Mouse (Mus musculus): Measurements from ENCODE around the gene Phc1. TPM values are rescaled to one million over a fixed set of nuclear protein-coding genes. Genes with fewer than 3 reads are reported as not detected.
"Not testable (repeated sequence)": the region's sequence is repeated elsewhere in the genome, so short reads cannot be mapped to it uniquely, and the experiment has no call there.

The Phc1 gene
- polyA plus RNA-seq (2015; fragmentation: Nextera tagmentation; extraction: Ambion mirVana), result 10.3 and 11.0 TPM in 2 replicates

DNA sequence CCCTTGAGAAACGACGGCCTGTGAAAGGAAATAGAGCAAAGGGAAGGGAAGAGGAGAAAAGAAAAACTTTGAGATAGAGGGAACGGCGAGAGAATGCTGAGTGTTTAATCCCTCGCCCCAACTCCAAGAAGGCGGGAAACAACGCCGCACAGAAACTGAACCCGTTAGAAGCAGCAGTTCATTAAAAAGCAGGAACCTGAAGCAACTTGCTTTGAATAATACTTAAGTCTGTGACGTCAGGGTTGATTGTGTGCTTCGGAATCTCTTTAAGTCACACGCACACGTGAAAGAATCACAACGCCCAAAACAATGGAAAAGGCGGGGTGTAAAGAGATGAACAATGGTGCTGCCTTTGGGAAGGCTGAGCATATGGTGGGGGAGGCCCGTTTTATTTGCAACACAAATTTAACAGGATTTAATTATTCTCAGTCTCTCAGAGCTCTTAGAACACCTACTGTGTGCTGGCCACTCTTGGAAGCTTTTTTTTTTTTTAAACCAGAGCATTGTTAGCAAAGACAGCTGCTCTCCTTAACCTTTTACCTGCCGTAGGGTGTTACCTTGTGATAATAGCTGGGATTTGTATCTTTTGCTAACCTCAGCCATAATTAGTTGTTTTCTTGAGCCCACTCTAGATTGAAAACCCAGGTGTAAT lies at the start of gene Phc1:
TSS of gene Phc1 (minus strand) at position 213 of the 652 bp plus-strand sequence.
- Histone ChIP-seq H3K9ac (ENCODE audit: low read length) (peak within 1 kb of the TSS; percentile 90), H3K36me3 (ENCODE audit: control insufficient read depth, insufficient read depth, low read length) (peaks cover 4% of the 10 kb centered on the region; the same call in 1 of the 2 replicates), H3K4me1 (ENCODE audit: control insufficient read depth, insufficient read depth, low read length) (peaks cover 15% of the 10 kb centered on the region), H3K4me3 (replicated peaks; ENCODE audit: low read length) (peak within 1 kb of the TSS; percentile 78), H3K27ac (ENCODE audit: low read length) (peak within 1 kb of the TSS; percentile 97), H3K4me2 (ENCODE audit: low read depth, low read length) (peak within 1 kb of the TSS; percentile 87), H3K27me3 (ENCODE audit: control insufficient read depth, insufficient read depth, low read length) (no peaks in the 10 kb centered on the region), H3K9me3 (replicated peaks; ENCODE audit: control insufficient read depth, low read length) (no peaks in the 10 kb centered on the region)
- ATAC-seq (ENCODE audit: insufficient read depth, low FRiP score), result no peak
- WGBS, result 2% methylated on average over 17 of the region's 17 CpGs

DNA sequence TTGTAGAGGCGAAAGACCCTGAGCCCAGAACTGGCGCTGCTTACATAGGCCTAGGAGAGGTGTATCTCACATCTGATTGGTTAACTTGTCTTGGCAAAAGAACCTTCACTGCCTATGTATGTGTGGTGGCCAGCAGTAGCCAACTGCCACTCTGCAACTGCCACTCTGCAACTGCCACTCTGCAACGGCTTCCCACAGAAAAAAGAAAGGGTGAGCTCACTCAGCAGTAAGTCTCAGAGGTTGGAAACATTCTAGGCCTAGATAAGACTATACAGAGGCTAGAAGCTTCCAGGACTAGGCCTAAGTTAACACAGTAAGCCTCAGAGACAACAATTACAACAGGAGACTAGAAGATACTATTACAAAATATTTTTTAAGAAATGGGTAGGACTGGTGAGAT lies 49.6 kb upstream of the Phc1 start:
- not testable (repeated sequence) for H3K36me3 ChIP-seq (ENCODE audit: control insufficient read depth, insufficient read depth, low read length); H3K27me3 ChIP-seq (ENCODE audit: control insufficient read depth, insufficient read depth, low read length); H3K27ac ChIP-seq (ENCODE audit: low read length); H3K4me1 ChIP-seq (ENCODE audit: control insufficient read depth, insufficient read depth, low read length); ATAC-seq (ENCODE audit: insufficient read depth, low FRiP score); H3K4me2 ChIP-seq (ENCODE audit: low read depth, low read length); H3K4me3 ChIP-seq (replicated peaks; ENCODE audit: low read length); H3K9me3 ChIP-seq (replicated peaks; ENCODE audit: control insufficient read depth, low read length); H3K9ac ChIP-seq (ENCODE audit: low read length)
- WGBS, result 87% methylated on average over 3 of the region's 3 CpGs

DNA sequence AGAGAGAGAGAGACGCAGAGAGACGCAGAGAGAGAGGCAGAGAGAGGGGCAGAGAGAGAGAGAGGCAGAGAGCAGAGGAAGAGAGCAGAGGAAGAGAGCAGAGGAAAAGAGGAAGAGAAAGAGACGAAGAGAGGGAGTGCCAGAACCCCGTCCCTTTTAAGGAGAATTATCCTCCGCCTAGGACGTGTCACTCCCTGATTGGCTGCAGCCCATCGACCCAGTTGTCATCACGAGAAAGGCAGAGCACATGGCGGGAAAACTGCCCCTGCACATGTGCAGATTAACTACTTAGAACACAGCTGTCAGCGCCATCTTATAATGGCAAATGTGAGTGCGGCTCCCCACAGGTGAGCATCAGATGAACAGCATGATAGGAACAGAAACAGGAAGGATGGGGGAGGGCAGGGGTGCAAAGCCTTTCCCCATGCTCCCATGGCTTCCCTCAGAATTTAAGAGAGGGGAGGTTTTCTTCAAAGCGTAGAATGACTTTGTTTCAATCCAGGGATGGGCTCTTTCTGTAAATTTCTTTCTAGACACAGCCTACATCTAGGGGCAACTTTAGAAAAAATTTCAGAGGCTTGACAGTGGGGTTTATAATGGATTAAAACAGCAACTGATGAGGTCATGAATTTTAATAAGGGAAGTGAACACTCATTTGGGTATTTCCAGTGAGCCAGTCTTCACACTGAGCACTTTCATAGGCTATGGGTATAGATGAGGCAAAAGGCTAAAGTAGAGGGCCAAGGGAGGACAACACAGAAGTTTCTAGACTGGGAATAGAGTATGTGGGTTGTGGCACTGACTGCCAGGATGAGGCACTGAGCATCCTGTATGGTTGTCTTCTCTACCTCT lies 47.0 kb upstream of the Phc1 start:
- H3K4me1 ChIP-seq (ENCODE audit: control insufficient read depth, insufficient read depth, low read length); H3K36me3 ChIP-seq (ENCODE audit: control insufficient read depth, insufficient read depth, low read length); H3K9me3 ChIP-seq (replicated peaks; ENCODE audit: control insufficient read depth, low read length); H3K9ac ChIP-seq (ENCODE audit: low read length); ATAC-seq (ENCODE audit: insufficient read depth, low FRiP score); H3K27ac ChIP-seq (ENCODE audit: low read length); H3K4me2 ChIP-seq (ENCODE audit: low read depth, low read length); H3K27me3 ChIP-seq (ENCODE audit: control insufficient read depth, insufficient read depth, low read length); H3K4me3 ChIP-seq (replicated peaks; ENCODE audit: low read length): not testable (repeated sequence)
- WGBS, result 83% methylated on average over 11 of the region's 12 CpGs

DNA sequence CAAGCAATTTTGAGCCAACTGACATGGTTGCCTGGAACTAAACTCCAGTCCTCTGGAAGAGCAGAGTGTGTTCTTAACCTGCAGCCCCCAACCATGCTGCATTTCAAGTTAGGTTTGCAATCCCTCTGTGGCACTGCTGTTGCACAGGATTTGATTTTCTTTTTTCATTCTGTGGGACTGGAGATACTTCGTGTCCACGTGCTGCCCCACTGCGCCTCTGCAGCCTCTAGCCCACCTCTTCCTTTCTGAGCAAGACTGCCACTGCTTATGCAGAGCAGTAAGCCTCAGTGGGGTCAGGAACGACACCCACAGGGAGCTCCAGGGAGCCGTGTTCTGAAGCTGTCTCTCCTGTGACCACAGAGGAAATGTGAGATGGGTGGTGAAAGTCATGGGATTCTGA lies 45.4 kb upstream of the Phc1 start:
- H3K9ac ChIP-seq (ENCODE audit: low read length), result no peak overlapping the region
- WGBS, result 61% methylated on average over 5 of the region's 5 CpGs
- H3K27me3 ChIP-seq (ENCODE audit: control insufficient read depth, insufficient read depth, low read length), result no peaks in the 10 kb centered on the region
- no peak overlapping the region for H3K27ac ChIP-seq (ENCODE audit: low read length)
- no peaks in the 10 kb centered on the region for H3K36me3 ChIP-seq (ENCODE audit: control insufficient read depth, insufficient read depth, low read length)
- no peaks in the 10 kb centered on the region for H3K9me3 ChIP-seq (replicated peaks; ENCODE audit: control insufficient read depth, low read length)
- no peak for ATAC-seq (ENCODE audit: insufficient read depth, low FRiP score)
- H3K4me1 ChIP-seq (ENCODE audit: control insufficient read depth, insufficient read depth, low read length), result no peaks in the 10 kb centered on the region
- no peak overlapping the region for H3K4me3 ChIP-seq (replicated peaks; ENCODE audit: low read length)
- no peak overlapping the region for H3K4me2 ChIP-seq (ENCODE audit: low read depth, low read length)

DNA sequence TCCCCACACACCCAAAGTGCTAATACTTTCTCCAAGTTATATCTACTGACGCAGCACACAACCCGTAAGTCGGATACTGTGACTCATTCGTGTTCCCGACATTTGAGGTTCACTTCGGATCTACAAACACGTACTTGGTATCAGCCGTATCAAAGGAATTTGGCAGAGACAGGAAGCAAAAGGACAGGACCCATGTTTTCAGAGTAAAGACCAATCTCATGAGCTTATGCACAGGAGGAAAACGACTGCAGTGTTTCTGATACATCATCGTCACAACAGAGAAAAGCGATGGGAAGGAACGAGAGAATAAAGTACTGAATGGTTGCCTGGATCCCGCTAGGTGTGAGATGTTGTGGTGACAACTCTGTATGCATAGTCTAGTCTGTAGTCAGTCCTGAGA lies 44.5 kb upstream of the Phc1 start:
- no peaks in the 10 kb centered on the region for H3K36me3 ChIP-seq (ENCODE audit: control insufficient read depth, insufficient read depth, low read length)
- 84% methylated on average over 13 of the region's 13 CpGs for WGBS
- H3K9ac ChIP-seq (ENCODE audit: low read length), result no peak overlapping the region
- H3K4me1 ChIP-seq (ENCODE audit: control insufficient read depth, insufficient read depth, low read length), result no peaks in the 10 kb centered on the region
- no peak overlapping the region for H3K27ac ChIP-seq (ENCODE audit: low read length)
- no peaks in the 10 kb centered on the region for H3K27me3 ChIP-seq (ENCODE audit: control insufficient read depth, insufficient read depth, low read length)
- H3K9me3 ChIP-seq (replicated peaks; ENCODE audit: control insufficient read depth, low read length), result no peaks in the 10 kb centered on the region
- ATAC-seq (ENCODE audit: insufficient read depth, low FRiP score), result no peak
- H3K4me3 ChIP-seq (replicated peaks; ENCODE audit: low read length), result no peak overlapping the region
- H3K4me2 ChIP-seq (ENCODE audit: low read depth, low read length), result no peak overlapping the region

DNA sequence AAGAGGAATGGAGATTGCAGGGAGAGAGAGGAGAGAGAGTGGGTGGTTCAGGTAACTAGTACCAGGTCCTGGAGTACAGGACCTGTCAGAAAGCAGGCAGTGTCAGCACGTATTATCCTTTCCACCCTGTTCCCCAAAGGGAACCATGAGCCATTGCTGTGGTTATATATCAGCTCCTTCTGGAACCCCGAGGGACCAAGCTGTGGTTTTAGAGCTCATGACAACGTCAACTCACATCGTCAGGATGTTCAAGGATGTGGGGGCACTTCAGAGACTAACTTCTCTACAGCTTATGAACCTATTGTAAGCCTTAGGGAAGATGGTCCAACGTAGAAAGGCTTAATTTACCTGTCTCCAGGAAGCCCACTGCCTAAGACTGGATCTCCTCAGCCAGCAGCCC lies 42.9 kb upstream of the Phc1 start:
- Histone ChIP-seq H3K4me1 (ENCODE audit: control insufficient read depth, insufficient read depth, low read length) (no peaks in the 10 kb centered on the region), H3K27ac (ENCODE audit: low read length) (no peak overlapping the region), H3K9ac (ENCODE audit: low read length) (no peak overlapping the region), H3K36me3 (ENCODE audit: control insufficient read depth, insufficient read depth, low read length) (no peaks in the 10 kb centered on the region), H3K9me3 (replicated peaks; ENCODE audit: control insufficient read depth, low read length) (no peaks in the 10 kb centered on the region), H3K4me2 (ENCODE audit: low read depth, low read length) (no peak overlapping the region), H3K4me3 (replicated peaks; ENCODE audit: low read length) (no peak overlapping the region), H3K27me3 (ENCODE audit: control insufficient read depth, insufficient read depth, low read length) (no peaks in the 10 kb centered on the region)
- 73% methylated on average over 5 of the region's 5 CpGs for WGBS
- ATAC-seq (ENCODE audit: insufficient read depth, low FRiP score), result no peak

DNA sequence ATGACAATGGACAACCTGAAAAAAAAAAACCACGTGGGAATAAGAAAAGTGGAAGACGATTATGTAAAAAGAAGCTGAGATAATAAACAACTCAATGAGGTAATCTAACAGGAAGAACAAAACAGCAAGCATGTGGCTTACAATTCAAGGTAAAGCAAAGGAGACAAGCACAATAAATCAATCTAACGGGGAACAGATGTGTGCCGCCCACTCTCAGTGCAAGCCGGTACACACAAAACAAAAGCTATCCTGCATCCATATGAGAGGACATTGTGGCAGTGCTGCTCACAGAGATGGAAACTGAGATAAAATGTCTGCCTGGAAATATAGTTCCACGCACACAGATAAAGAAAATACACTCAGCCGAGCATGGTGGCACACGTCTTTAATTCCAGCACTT lies 41.7 kb upstream of the Phc1 start:
- WGBS, result 72% methylated on average over 8 of the region's 8 CpGs
- Histone ChIP-seq H3K4me3 (replicated peaks; ENCODE audit: low read length) (no peak overlapping the region), H3K27ac (ENCODE audit: low read length) (no peak overlapping the region), H3K9ac (ENCODE audit: low read length) (no peak overlapping the region), H3K36me3 (ENCODE audit: control insufficient read depth, insufficient read depth, low read length) (no peaks in the 10 kb centered on the region), H3K27me3 (ENCODE audit: control insufficient read depth, insufficient read depth, low read length) (no peaks in the 10 kb centered on the region), H3K4me1 (ENCODE audit: control insufficient read depth, insufficient read depth, low read length) (no peaks in the 10 kb centered on the region), H3K9me3 (replicated peaks; ENCODE audit: control insufficient read depth, low read length) (no peaks in the 10 kb centered on the region), H3K4me2 (ENCODE audit: low read depth, low read length) (no peak overlapping the region)
- ATAC-seq (ENCODE audit: insufficient read depth, low FRiP score), result no peak

DNA sequence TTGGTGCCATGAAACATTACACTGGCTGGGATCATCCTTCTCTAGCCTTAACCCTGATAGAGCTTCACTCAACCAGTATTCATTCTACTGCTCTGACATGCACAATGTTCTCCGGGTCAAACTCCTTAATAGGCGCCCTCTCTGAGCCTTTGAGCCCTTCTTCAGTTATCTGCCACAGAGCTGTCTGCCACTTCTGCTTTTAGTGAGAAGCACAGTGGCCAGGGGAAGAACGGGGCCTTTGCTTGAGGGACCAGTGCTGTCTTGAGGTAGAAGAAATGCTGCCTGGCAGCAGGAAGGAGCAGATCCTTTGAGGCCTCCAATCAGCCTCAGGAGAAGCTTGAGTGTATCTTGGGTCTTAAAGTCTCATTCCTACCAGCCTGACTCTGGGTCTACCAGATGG lies 27.9 kb upstream of the Phc1 start:
- no peak overlapping the region for H3K4me2 ChIP-seq (ENCODE audit: low read depth, low read length)
- H3K27me3 ChIP-seq (ENCODE audit: control insufficient read depth, insufficient read depth, low read length), result no peaks in the 10 kb centered on the region
- no peak overlapping the region for H3K4me3 ChIP-seq (replicated peaks; ENCODE audit: low read length)
- ATAC-seq (ENCODE audit: insufficient read depth, low FRiP score), result no peak
- no peak overlapping the region for H3K9ac ChIP-seq (ENCODE audit: low read length)
- H3K9me3 ChIP-seq (replicated peaks; ENCODE audit: control insufficient read depth, low read length), result no peaks in the 10 kb centered on the region
- H3K36me3 ChIP-seq (ENCODE audit: control insufficient read depth, insufficient read depth, low read length), result no peaks in the 10 kb centered on the region
- WGBS, result 74% methylated on average over 3 of the region's 3 CpGs
- H3K27ac ChIP-seq (ENCODE audit: low read length), result no peak overlapping the region
- no peaks in the 10 kb centered on the region for H3K4me1 ChIP-seq (ENCODE audit: control insufficient read depth, insufficient read depth, low read length)

DNA sequence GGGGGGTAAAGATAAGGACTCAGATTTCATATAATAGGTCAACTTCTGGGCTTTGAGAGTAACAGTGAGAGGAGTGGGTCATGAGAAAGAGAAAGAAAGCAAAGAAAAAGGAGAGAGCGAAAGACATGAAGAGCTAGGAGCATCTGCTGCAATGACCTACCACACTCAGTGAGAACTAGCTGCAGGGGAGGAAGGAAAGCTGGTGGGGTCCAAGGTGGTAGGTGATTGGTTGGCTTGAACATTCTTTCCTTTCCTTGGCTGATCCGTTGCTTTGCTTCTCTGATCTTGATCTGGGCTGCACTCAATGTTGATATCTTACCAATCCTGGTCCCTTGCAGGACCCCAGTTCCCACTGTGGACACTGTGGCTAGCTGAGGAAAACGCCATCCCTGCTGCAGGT lies 26.6 kb upstream of the Phc1 start:
- Histone ChIP-seq H3K4me2 (ENCODE audit: low read depth, low read length) (no peak overlapping the region), H3K9me3 (replicated peaks; ENCODE audit: control insufficient read depth, low read length) (no peaks in the 10 kb centered on the region), H3K27me3 (ENCODE audit: control insufficient read depth, insufficient read depth, low read length) (no peaks in the 10 kb centered on the region), H3K36me3 (ENCODE audit: control insufficient read depth, insufficient read depth, low read length) (no peaks in the 10 kb centered on the region), H3K9ac (ENCODE audit: low read length) (no peak overlapping the region), H3K27ac (ENCODE audit: low read length) (no peak overlapping the region), H3K4me1 (ENCODE audit: control insufficient read depth, insufficient read depth, low read length) (no peaks in the 10 kb centered on the region), H3K4me3 (replicated peaks; ENCODE audit: low read length) (no peak overlapping the region)
- WGBS, result 46% methylated on average over 3 of the region's 3 CpGs
- no peak for ATAC-seq (ENCODE audit: insufficient read depth, low FRiP score)

Measured in stomach, embryonic 16.5 days (tissue).